Mouse (Mus musculus) kidney, postnatal 0 days (tissue): ENCODE measurements around the gene Papss2. TPM values are rescaled to one million over a fixed set of nuclear protein-coding genes. Genes with fewer than 3 reads are reported as not detected.

Experiments
- ATAC-seq: fragments of 200-750 bp; cut with Nextera tagmentation; replicated peaks from 2 replicates; pipeline ENCODE4 v1.8.0; 2017; ENCODE audit warnings: low read depth, moderate number of reproducible peaks, moderate TSS enrichment, moderate library complexity; ENCODE audit not compliant: low FRiP score
- DNase-seq: peaks from one replicate; pipeline ENCODE4 v3.0.0-alpha.2; 2016; ENCODE audit warnings: low spot score
- H3K27ac ChIP-seq: fragments of 300-500 bp; sonication (generic); 2 replicates; pipeline ENCODE4 v1.5.1; 2014; ENCODE audit warnings: mild to moderate bottlenecking
- H3K27me3 ChIP-seq: fragments of 300-500 bp; sonication (generic); 2 replicates; pipeline ENCODE4 v1.6.1; 2014; ENCODE audit warnings: low read length, mixed read lengths; ENCODE audit not compliant: insufficient read depth
- H3K36me3 ChIP-seq: fragments of 300-500 bp; sonication (generic); 2 replicates; pipeline ENCODE4 v1.6.1; 2014; ENCODE audit warnings: low read length, mixed read lengths; ENCODE audit not compliant: insufficient read depth
- H3K4me1 ChIP-seq: fragments of 300-500 bp; sonication (generic); replicated peaks from 2 replicates; pipeline ENCODE4 v1.6.1; 2014; ENCODE audit warnings: antibody characterized with exemption, low read length, mixed read lengths; ENCODE audit not compliant: insufficient read depth
- H3K4me2 ChIP-seq: fragments of 300-500 bp; sonication (generic); 2 replicates; pipeline ENCODE4 v1.6.1; 2014; ENCODE audit warnings: mild to moderate bottlenecking, low read length, moderate library complexity, mixed read lengths
- H3K4me3 ChIP-seq: fragments of 300-500 bp; sonication (generic); replicated peaks from 2 replicates; pipeline ENCODE4 v1.5.1; 2014; ENCODE audit warnings: low read depth, low read length
- H3K9ac ChIP-seq: fragments of 300-500 bp; sonication (generic); 2 replicates; pipeline ENCODE4 v1.6.1; 2014; ENCODE audit warnings: low read depth, low read length
- H3K9me3 ChIP-seq: fragments of 300-500 bp; sonication (generic); replicated peaks from 2 replicates; pipeline ENCODE4 v1.6.1; 2016; ENCODE audit warnings: low read length, inconsistent platforms, mixed read lengths
- CTCF ChIP-seq: IDR thresholded peaks from 2 replicates; pipeline ENCODE4 v1.5.1; 2016; ENCODE audit warnings: antibody characterized with exemption, low read depth, mild to moderate bottlenecking, moderate library complexity
- WGBS: fragments of 180-500 bp; shearing (Covaris S2); extraction: QIAGEN DNeasy Blood & Tissue Kit; methylation state at CpG from one replicate; pipeline ENCODE4 v1.1.7; 2014; 5-methylcytosine and 5-hydroxymethylcytosine counted together
- polyA plus RNA-seq: library from polyadenylated mRNA; unstranded; fragments of >200 nt; fragmentation: Nextera tagmentation; extraction: Ambion mirVana; gene quantifications from 2 replicates; pipeline ENCODE4 v1.2.1, GENCODE M21; 2015

Gene Papss2
- polyA plus RNA-seq, result 27.1 and 28.3 TPM in 2 replicates

GRCm38 (mm10) chr19:32595506-32596286, at the start of gene Papss2:
TSS of gene Papss2 (plus strand) at chr19:32595790.
- ATAC-seq (peak; percentile 75; the same call in 1 of the 2 replicates), DNase-seq (peak; percentile 71)
- Histone ChIP-seq H3K9me3 (no peaks in the 10 kb centered on the region), H3K36me3 (no peaks in the 10 kb centered on the region), H3K9ac (peak within 1 kb of the TSS; percentile 65), H3K27ac (no peak within 1 kb of the TSS), H3K4me1 (no peaks in the 10 kb centered on the region), H3K4me3 (peak within 1 kb of the TSS; percentile 67), H3K4me2 (peak within 1 kb of the TSS; percentile 86), H3K27me3 (no peaks in the 10 kb centered on the region)
- no peak for TF ChIP-seq CTCF
- under 1% methylated on average over 55 of the region's 64 CpGs for WGBS

DNA sequence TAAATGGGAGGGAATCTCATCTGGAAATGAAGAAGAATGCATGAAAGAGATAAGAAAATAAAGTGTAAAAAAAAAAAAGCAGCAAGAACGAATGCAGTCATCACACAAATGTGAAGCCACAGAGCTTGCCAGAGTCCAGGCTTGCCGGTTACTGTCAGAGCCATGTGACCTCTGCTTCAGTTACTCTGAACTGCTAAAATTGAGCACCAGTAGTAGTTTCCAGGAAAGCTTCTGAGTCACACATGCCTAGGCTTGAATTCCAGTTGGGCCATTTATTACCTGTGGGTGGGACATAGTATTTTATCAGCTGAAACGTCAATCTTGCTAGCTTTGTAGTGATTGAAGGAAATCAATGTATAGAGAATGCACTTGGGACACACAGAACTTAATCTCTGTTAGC, 48.2 kb upstream of the Papss2 start:
- Histone ChIP-seq H3K4me1 (no peaks in the 10 kb centered on the region), H3K27ac (no peak overlapping the region), H3K4me3 (no peak overlapping the region), H3K36me3 (no peaks in the 10 kb centered on the region), H3K9me3 (no peaks in the 10 kb centered on the region), H3K27me3 (no peaks in the 10 kb centered on the region), H3K9ac (no peak overlapping the region), H3K4me2 (no peak overlapping the region)
- WGBS, result 56% methylated on average over 3 of the region's 3 CpGs
- no peak for DNase-seq
- TF ChIP-seq CTCF, result no peak
- no peak for ATAC-seq

GRCm38 (mm10) chr19:32548202-32548601, 47.4 kb upstream of the Papss2 start:
- no peak overlapping the region for H3K9ac ChIP-seq
- no peak overlapping the region for H3K4me3 ChIP-seq
- no peaks in the 10 kb centered on the region for H3K27me3 ChIP-seq
- WGBS, result 90% methylated on average over 15 of the region's 15 CpGs
- no peaks in the 10 kb centered on the region for H3K9me3 ChIP-seq
- ATAC-seq (no peak), DNase-seq (no peak)
- H3K36me3 ChIP-seq, result no peaks in the 10 kb centered on the region
- H3K4me2 ChIP-seq, result no peak overlapping the region
- H3K27ac ChIP-seq, result no peak overlapping the region
- no peak for TF ChIP-seq CTCF
- H3K4me1 ChIP-seq, result no peaks in the 10 kb centered on the region

GRCm38 (mm10) chr19:32550446-32550845, 45.1 kb upstream of the Papss2 start:
- TF ChIP-seq CTCF, result no peak
- Histone ChIP-seq H3K27ac (no peak overlapping the region), H3K9me3 (no peaks in the 10 kb centered on the region), H3K9ac (no peak overlapping the region), H3K4me3 (no peak overlapping the region), H3K27me3 (no peaks in the 10 kb centered on the region), H3K36me3 (no peaks in the 10 kb centered on the region), H3K4me1 (no peaks in the 10 kb centered on the region), H3K4me2 (no peak overlapping the region)
- ATAC-seq, result no peak
- WGBS, result 44% methylated on average over 5 of the region's 5 CpGs
- no peak for DNase-seq

GRCm38 (mm10) chr19:32551442-32551841, 44.1 kb upstream of the Papss2 start:
- Histone ChIP-seq H3K9ac (no peak overlapping the region), H3K36me3 (no peaks in the 10 kb centered on the region), H3K27ac (no peak overlapping the region), H3K4me2 (no peak overlapping the region), H3K27me3 (no peaks in the 10 kb centered on the region), H3K4me3 (no peak overlapping the region), H3K4me1 (no peaks in the 10 kb centered on the region), H3K9me3 (no peaks in the 10 kb centered on the region)
- TF ChIP-seq CTCF, result no peak
- 60% methylated on average over 3 of the region's 3 CpGs for WGBS
- DNase-seq (no peak), ATAC-seq (no peak)

DNA sequence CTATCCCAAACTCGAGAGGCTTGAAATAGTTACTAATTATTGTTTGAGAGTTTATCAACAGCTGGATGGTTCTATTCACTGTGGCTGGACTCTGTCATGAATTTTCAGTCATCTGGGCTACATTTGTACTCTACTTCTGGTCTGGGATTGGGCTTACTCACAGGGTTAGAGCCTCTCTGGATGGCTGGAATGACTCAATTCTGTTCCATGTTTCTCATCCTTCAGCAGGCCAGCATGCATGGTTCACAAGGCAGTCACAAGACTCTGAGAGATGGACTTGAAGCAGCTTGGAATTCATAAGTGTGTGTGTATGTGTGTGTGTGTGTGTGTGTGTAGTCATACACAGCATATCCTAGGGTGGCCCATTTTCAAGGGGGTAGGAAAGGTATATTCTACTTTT, 43.5 kb upstream of the Papss2 start:
- DNase-seq (no peak), ATAC-seq (no peak)
- Histone ChIP-seq H3K27ac (no peak overlapping the region), H3K36me3 (no peaks in the 10 kb centered on the region), H3K4me3 (no peak overlapping the region), H3K9ac (no peak overlapping the region), H3K4me2 (no peak overlapping the region), H3K9me3 (no peaks in the 10 kb centered on the region), H3K27me3 (no peaks in the 10 kb centered on the region), H3K4me1 (no peaks in the 10 kb centered on the region)
- WGBS, result 60% methylated on average over 1 of the region's 1 CpGs
- TF ChIP-seq CTCF, result no peak
